Mouse (Mus musculus) spleen, adult 2 months (tissue): Measurements from ENCODE around the gene Numbl.

ENCODE experiments used
- CTCF ChIP-seq: fragments of 200-500 bp; IDR thresholded peaks from 2 replicates; pipeline ENCODE4 v1.5.1; 2011; ENCODE audit warnings: mild to moderate bottlenecking, inconsistent platforms; ENCODE audit not compliant: insufficient read depth, insufficient read length, insufficient replicate concordance; ENCODE audit errors: extremely low read depth
- POLR2A ChIP-seq: fragments of 200-500 bp; IDR thresholded peaks from 2 replicates; pipeline ENCODE4 v1.6.1; 2011; ENCODE audit warnings: low read depth, low read length, inconsistent platforms

- TF ChIP-seq CTCF (no peak), POLR2A (no peak)
Measured at GRCm38 (mm10) chr7:27310306-27310705, 52.1 kb downstream of the Numbl start.
